ENCODE assay signal across 1 mouse cellular context in genomic region chr9:45906355-45907077, GRCm38 (mm10).
TF ChIP-seq lines count a peak whose summit lies in the region.

TSS of gene Pcsk7 (plus strand) at chr9:45906497.
TSS of gene Rnf214 (minus strand) at chr9:45906911.

TF ChIP-seq in CH12.LX, 34 proteins besides CTCF, POLR2A, EP300 and RAD21 (continued from another document):
- TF ChIP-seq IRF4 (IDR thresholded peaks at IDR 0.05; ENCODE audit: low read depth, low read length) = peak; percentile 56; the same call in 1 of the 2 replicates
- TF ChIP-seq USF2 (conservative IDR thresholded peaks at IDR 0.05; ENCODE audit: low read depth, low read length) = no peak
- TF ChIP-seq USF1 (IDR thresholded peaks at IDR 0.05; ENCODE audit: low read depth, low read length) = no peak
- TF ChIP-seq E2F4 (IDR thresholded peaks at IDR 0.05; ENCODE audit: insufficient replicate concordance, low read depth, low read length) = no peak
- TF ChIP-seq JUND (conservative IDR thresholded peaks at IDR 0.05; ENCODE audit: low read depth, low read length) = no peak
- peak; percentile 84; the same call in 1 of the 2 replicates for TF ChIP-seq POLR2AphosphoS2 (IDR thresholded peaks at IDR 0.05; ENCODE audit: low read depth, low read length)
- no peak for TF ChIP-seq ZKSCAN1 (IDR thresholded peaks at IDR 0.05; ENCODE audit: borderline replicate concordance, low read depth, low read length)
- peak; percentile 85 for TF ChIP-seq CHD2 (IDR thresholded peaks at IDR 0.05; ENCODE audit: low read length)
- peak; percentile 65; the same call in 1 of the 2 replicates for TF ChIP-seq TCF12 (IDR thresholded peaks at IDR 0.05; ENCODE audit: low read depth, low read length)
- peak; percentile 89 for TF ChIP-seq NELFE (IDR thresholded peaks at IDR 0.05; ENCODE audit: low read depth, low read length)
- TF ChIP-seq GABPA (IDR thresholded peaks at IDR 0.05; ENCODE audit: insufficient replicate concordance, low read depth, low read length) = peak; percentile 18; the same call in 1 of the 2 replicates
- no peak; the same call in 1 of the 2 replicates for TF ChIP-seq MAX (IDR thresholded peaks at IDR 0.05; ENCODE audit: low read length)
- TF ChIP-seq BHLHE40 (IDR thresholded peaks at IDR 0.05; ENCODE audit: low read depth, low read length) = peak; percentile 35; the same call in 1 of the 2 replicates
